Mouse (Mus musculus): ENCODE results near the gene Uggt2. TPM values are rescaled to one million over a fixed set of nuclear protein-coding genes. Genes with fewer than 3 reads are reported as not detected.
A peak's percentile ranks its signal among the peaks of the same experiment; 100 is the strongest.

The Uggt2 gene
- polyA plus RNA-seq, 1 experiment from 2014 or later = 12.7 TPM

GRCm38 (mm10) chr14:119108776-119109301 is 9.6 kb upstream of the Uggt2 start:
- Histone ChIP-seq H3K9me3 (replicated peaks) (no peaks in the 10 kb centered on the region), H3K27me3 (no peaks in the 10 kb centered on the region), H3K4me1 (no peaks in the 10 kb centered on the region), H3K4me3 (replicated peaks) (no peak overlapping the region), H3K9ac (no peak overlapping the region), H3K36me3 (no peaks in the 10 kb centered on the region), H3K4me2 (no peak overlapping the region), H3K27ac (no peak overlapping the region)
- no peak for ATAC-seq (replicated peaks; ENCODE audit: low FRiP score)
- 69% methylated on average over 7 of the region's 7 CpGs for WGBS

- H3K36me3 ChIP-seq = no peaks in the 10 kb centered on the region
- H3K9me3 ChIP-seq (replicated peaks) = no peaks in the 10 kb centered on the region
- no peak for ATAC-seq (replicated peaks; ENCODE audit: low FRiP score)
- no peaks in the 10 kb centered on the region for H3K27me3 ChIP-seq
- H3K27ac ChIP-seq = no peak overlapping the region
- WGBS = 93% methylated on average over 8 of the region's 8 CpGs
- H3K4me1 ChIP-seq = no peaks in the 10 kb centered on the region
- no peak overlapping the region for H3K4me2 ChIP-seq
- no peak overlapping the region for H3K4me3 ChIP-seq (replicated peaks)
- H3K9ac ChIP-seq = no peak overlapping the region
These were observed 8.4 kb upstream of the Uggt2 start for GRCm38 (mm10) chr14:119107591-119107990.

- peak overlapping the region; percentile 89 for H3K4me3 ChIP-seq (replicated peaks)
- peak overlapping the region; percentile 85 for H3K27ac ChIP-seq
- peak overlapping the region; percentile 92 for H3K4me2 ChIP-seq
- H3K4me1 ChIP-seq = peaks cover 14% of the 10 kb centered on the region
- no peaks in the 10 kb centered on the region for H3K9me3 ChIP-seq (replicated peaks)
- H3K36me3 ChIP-seq = peaks cover 4% of the 10 kb centered on the region
- WGBS = 1% methylated on average over 13 of the region's 13 CpGs
- no peak for ATAC-seq (replicated peaks; ENCODE audit: low FRiP score)
- peak overlapping the region; percentile 81 for H3K9ac ChIP-seq
- H3K27me3 ChIP-seq = no peaks in the 10 kb centered on the region
These were observed 301 bp upstream of the Uggt2 start for GRCm38 (mm10) chr14:119099570-119099891.

- no peak overlapping the region for H3K9ac ChIP-seq
- H3K27ac ChIP-seq = no peak overlapping the region
- H3K27me3 ChIP-seq = no peaks in the 10 kb centered on the region
- no peak overlapping the region for H3K4me3 ChIP-seq (replicated peaks)
- peaks cover 36% of the 10 kb centered on the region for H3K36me3 ChIP-seq
- H3K4me2 ChIP-seq = no peak overlapping the region
- 77% methylated on average over 1 of the region's 1 CpGs for WGBS
- H3K9me3 ChIP-seq (replicated peaks) = no peaks in the 10 kb centered on the region
- no peak for ATAC-seq (replicated peaks; ENCODE audit: low FRiP score)
- no peaks in the 10 kb centered on the region for H3K4me1 ChIP-seq
These were observed 37.4 kb downstream of the Uggt2 start for GRCm38 (mm10) chr14:119061811-119062210.

- H3K27ac ChIP-seq = no peak overlapping the region
- no peaks in the 10 kb centered on the region for H3K27me3 ChIP-seq
- no peaks in the 10 kb centered on the region for H3K9me3 ChIP-seq (replicated peaks)
- H3K36me3 ChIP-seq = peaks cover 40% of the 10 kb centered on the region
- no peak for ATAC-seq (replicated peaks; ENCODE audit: low FRiP score)
- no peak overlapping the region for H3K9ac ChIP-seq
- no peaks in the 10 kb centered on the region for H3K4me1 ChIP-seq
- no peak overlapping the region for H3K4me3 ChIP-seq (replicated peaks)
- no peak overlapping the region for H3K4me2 ChIP-seq
- 95% methylated on average over 2 of the region's 2 CpGs for WGBS
These were observed 38.5 kb downstream of the Uggt2 start for GRCm38 (mm10) chr14:119060682-119061081.

- H3K9me3 ChIP-seq (replicated peaks) = no peaks in the 10 kb centered on the region
- no peak overlapping the region for H3K27ac ChIP-seq
- 93% methylated on average over 4 of the region's 4 CpGs for WGBS
- H3K9ac ChIP-seq = no peak overlapping the region
- no peaks in the 10 kb centered on the region for H3K27me3 ChIP-seq
- no peak for ATAC-seq (replicated peaks; ENCODE audit: low FRiP score)
- no peak overlapping the region for H3K4me2 ChIP-seq
- no peak overlapping the region for H3K4me3 ChIP-seq (replicated peaks)
- peaks cover 54% of the 10 kb centered on the region for H3K36me3 ChIP-seq
- no peaks in the 10 kb centered on the region for H3K4me1 ChIP-seq
These were observed 42.2 kb downstream of the Uggt2 start for GRCm38 (mm10) chr14:119057014-119057413.

- no peak overlapping the region for H3K4me2 ChIP-seq
- ATAC-seq (replicated peaks; ENCODE audit: low FRiP score) = no peak
- H3K4me1 ChIP-seq = no peaks in the 10 kb centered on the region
- H3K9me3 ChIP-seq (replicated peaks) = no peaks in the 10 kb centered on the region
- no peaks in the 10 kb centered on the region for H3K27me3 ChIP-seq
- H3K9ac ChIP-seq = no peak overlapping the region
- no peak overlapping the region for H3K27ac ChIP-seq
- no peak overlapping the region for H3K4me3 ChIP-seq (replicated peaks)
- WGBS = 96% methylated on average over 1 of the region's 1 CpGs
- peaks cover 46% of the 10 kb centered on the region for H3K36me3 ChIP-seq
These were observed 46.3 kb downstream of the Uggt2 start for GRCm38 (mm10) chr14:119052969-119053368.

- peaks cover 41% of the 10 kb centered on the region for H3K36me3 ChIP-seq
- no peak overlapping the region for H3K4me2 ChIP-seq
- WGBS = 91% methylated on average over 3 of the region's 3 CpGs
- ATAC-seq (replicated peaks; ENCODE audit: low FRiP score) = no peak
- no peak overlapping the region for H3K9ac ChIP-seq
- H3K27ac ChIP-seq = no peak overlapping the region
- H3K4me1 ChIP-seq = no peaks in the 10 kb centered on the region
- H3K9me3 ChIP-seq (replicated peaks) = no peaks in the 10 kb centered on the region
- no peaks in the 10 kb centered on the region for H3K27me3 ChIP-seq
- no peak overlapping the region for H3K4me3 ChIP-seq (replicated peaks)
These were observed 46.9 kb downstream of the Uggt2 start for GRCm38 (mm10) chr14:119052361-119052760.

- WGBS = 77% methylated on average over 7 of the region's 7 CpGs
- Histone ChIP-seq H3K4me3 (replicated peaks) (no peak overlapping the region), H3K4me2 (no peak overlapping the region), H3K4me1 (no peaks in the 10 kb centered on the region), H3K9me3 (replicated peaks) (no peaks in the 10 kb centered on the region), H3K36me3 (peaks cover 20% of the 10 kb centered on the region), H3K27ac (no peak overlapping the region), H3K9ac (no peak overlapping the region), H3K27me3 (no peaks in the 10 kb centered on the region)
- no peak for ATAC-seq (replicated peaks; ENCODE audit: low FRiP score)
These were observed 55.5 kb downstream of the Uggt2 start for GRCm38 (mm10) chr14:119043765-119044164.

- H3K27me3 ChIP-seq = no peaks in the 10 kb centered on the region
- H3K4me1 ChIP-seq = no peaks in the 10 kb centered on the region
- H3K4me2 ChIP-seq = no peak overlapping the region
- WGBS = 75% methylated on average over 1 of the region's 1 CpGs
- no peaks in the 10 kb centered on the region for H3K9me3 ChIP-seq (replicated peaks)
- ATAC-seq (replicated peaks; ENCODE audit: low FRiP score) = no peak
- no peak overlapping the region for H3K4me3 ChIP-seq (replicated peaks)
- no peak overlapping the region for H3K9ac ChIP-seq
- no peak overlapping the region for H3K27ac ChIP-seq
- peaks cover 30% of the 10 kb centered on the region for H3K36me3 ChIP-seq
These were observed 59.0 kb downstream of the Uggt2 start for GRCm38 (mm10) chr14:119040253-119040652.

GRCm38 (mm10) chr14:119037755-119038154 is 61.5 kb downstream of the Uggt2 start:
- no peak overlapping the region for H3K9ac ChIP-seq
- no peaks in the 10 kb centered on the region for H3K27me3 ChIP-seq
- no peak overlapping the region for H3K4me3 ChIP-seq (replicated peaks)
- H3K9me3 ChIP-seq (replicated peaks) = no peaks in the 10 kb centered on the region
- no peak overlapping the region for H3K4me2 ChIP-seq
- WGBS = 65% methylated on average over 3 of the region's 3 CpGs
- H3K4me1 ChIP-seq = no peaks in the 10 kb centered on the region
- no peak for ATAC-seq (replicated peaks; ENCODE audit: low FRiP score)
- H3K36me3 ChIP-seq = peaks cover 48% of the 10 kb centered on the region
- no peak overlapping the region for H3K27ac ChIP-seq

- H3K4me2 ChIP-seq = no peak overlapping the region
- H3K27ac ChIP-seq = no peak overlapping the region
- ATAC-seq (replicated peaks; ENCODE audit: low FRiP score) = no peak
- no peaks in the 10 kb centered on the region for H3K9me3 ChIP-seq (replicated peaks)
- H3K4me3 ChIP-seq (replicated peaks) = no peak overlapping the region
- no peaks in the 10 kb centered on the region for H3K4me1 ChIP-seq
- H3K9ac ChIP-seq = no peak overlapping the region
- WGBS = 90% methylated on average over 12 of the region's 12 CpGs
- H3K27me3 ChIP-seq = no peaks in the 10 kb centered on the region
- H3K36me3 ChIP-seq = peaks cover 42% of the 10 kb centered on the region
These were observed 62.0 kb downstream of the Uggt2 start for GRCm38 (mm10) chr14:119037076-119037683.

GRCm38 (mm10) chr14:119027675-119028253 is 71.5 kb downstream of the Uggt2 start:
- Histone ChIP-seq H3K4me3 (replicated peaks) (no peak overlapping the region), H3K9me3 (replicated peaks) (no peaks in the 10 kb centered on the region), H3K4me2 (no peak overlapping the region), H3K27me3 (no peaks in the 10 kb centered on the region), H3K36me3 (peaks cover 30% of the 10 kb centered on the region), H3K4me1 (no peaks in the 10 kb centered on the region), H3K27ac (no peak overlapping the region), H3K9ac (no peak overlapping the region)
- 61% methylated on average over 2 of the region's 2 CpGs for WGBS
- ATAC-seq (replicated peaks; ENCODE audit: low FRiP score) = no peak

Measured in kidney, embryonic 15.5 days (tissue).